Mouse (Mus musculus) hindbrain, postnatal 0 days (tissue): Measurements from ENCODE around the gene Fam89b. TPM values are rescaled to one million over a fixed set of nuclear protein-coding genes. Genes with fewer than 3 reads are reported as not detected.
A peak's percentile ranks its signal among the peaks of the same experiment; 100 is the strongest.

ENCODE experiments used
- ATAC-seq: fragments of 200-750 bp; cut with Nextera tagmentation; 2 replicates; pipeline ENCODE4 v1.8.0; 2017; ENCODE audit warnings: mild to moderate bottlenecking, moderate TSS enrichment, moderate library complexity
- DNase-seq: peaks from one replicate; pipeline ENCODE4 v3.0.0-alpha.2; 2015; ENCODE audit warnings: low spot score
- H3K27ac ChIP-seq: fragments of 300-500 bp; sonication (generic); 2 replicates; pipeline ENCODE4 v1.5.1; 2014; ENCODE audit warnings: mild to moderate bottlenecking
- H3K27me3 ChIP-seq: fragments of 300-500 bp; sonication (generic); 2 replicates; pipeline ENCODE4 v1.6.1; 2014; ENCODE audit warnings: low read length, mixed read lengths; ENCODE audit not compliant: insufficient read depth
- H3K36me3 ChIP-seq: fragments of 300-500 bp; sonication (generic); 2 replicates; pipeline ENCODE4 v1.6.1; 2014; ENCODE audit warnings: low read length, mixed read lengths; ENCODE audit not compliant: insufficient read depth
- H3K4me1 ChIP-seq: fragments of 300-500 bp; sonication (generic); 2 replicates; pipeline ENCODE4 v1.6.1; 2014; ENCODE audit warnings: antibody characterized with exemption, low read length, mixed read lengths; ENCODE audit not compliant: insufficient read depth
- H3K4me2 ChIP-seq: fragments of 300-500 bp; sonication (generic); 2 replicates; pipeline ENCODE4 v1.6.1; 2014; ENCODE audit warnings: low read depth, mild to moderate bottlenecking, low read length, moderate library complexity, mixed read lengths
- H3K4me3 ChIP-seq: fragments of 300-500 bp; sonication (generic); 2 replicates; pipeline ENCODE4 v1.5.1; 2014; ENCODE audit warnings: low read length
- H3K9ac ChIP-seq: fragments of 300-500 bp; sonication (generic); replicated peaks from 2 replicates; pipeline ENCODE4 v1.6.1; 2014; ENCODE audit warnings: mild to moderate bottlenecking, low read length, moderate library complexity, mixed read lengths
- H3K9me3 ChIP-seq: fragments of 300-500 bp; sonication (generic); 2 replicates; pipeline ENCODE4 v1.6.1; 2016; ENCODE audit warnings: low read length, mixed read lengths
- CTCF ChIP-seq: IDR thresholded peaks from 2 replicates; pipeline ENCODE4 v1.5.1; 2016; ENCODE audit warnings: antibody characterized with exemption, control low read depth, low read depth
- WGBS: fragments of 180-500 bp; shearing (Covaris S2); extraction: QIAGEN DNeasy Blood & Tissue Kit; methylation state at CpG from one replicate; pipeline ENCODE4 v1.1.7; 2014; 5-methylcytosine and 5-hydroxymethylcytosine counted together
- polyA plus RNA-seq: library from polyadenylated mRNA; unstranded; fragments of >200 nt; fragmentation: Nextera tagmentation; extraction: Ambion mirVana; gene quantifications from 2 replicates; pipeline ENCODE4 v1.2.1, GENCODE M21; 2015
- total RNA-seq: library from RNA; depleted of rRNA; stranded (reverse); fragments of >200 nt; gene quantifications from 2 replicates; pipeline ENCODE4 v1.2.3, GENCODE M21; 2014

Fam89b gene
- total and polyA plus RNA-seq, 2 experiments from 2014 or later: 140 to 188 TPM

DNA sequence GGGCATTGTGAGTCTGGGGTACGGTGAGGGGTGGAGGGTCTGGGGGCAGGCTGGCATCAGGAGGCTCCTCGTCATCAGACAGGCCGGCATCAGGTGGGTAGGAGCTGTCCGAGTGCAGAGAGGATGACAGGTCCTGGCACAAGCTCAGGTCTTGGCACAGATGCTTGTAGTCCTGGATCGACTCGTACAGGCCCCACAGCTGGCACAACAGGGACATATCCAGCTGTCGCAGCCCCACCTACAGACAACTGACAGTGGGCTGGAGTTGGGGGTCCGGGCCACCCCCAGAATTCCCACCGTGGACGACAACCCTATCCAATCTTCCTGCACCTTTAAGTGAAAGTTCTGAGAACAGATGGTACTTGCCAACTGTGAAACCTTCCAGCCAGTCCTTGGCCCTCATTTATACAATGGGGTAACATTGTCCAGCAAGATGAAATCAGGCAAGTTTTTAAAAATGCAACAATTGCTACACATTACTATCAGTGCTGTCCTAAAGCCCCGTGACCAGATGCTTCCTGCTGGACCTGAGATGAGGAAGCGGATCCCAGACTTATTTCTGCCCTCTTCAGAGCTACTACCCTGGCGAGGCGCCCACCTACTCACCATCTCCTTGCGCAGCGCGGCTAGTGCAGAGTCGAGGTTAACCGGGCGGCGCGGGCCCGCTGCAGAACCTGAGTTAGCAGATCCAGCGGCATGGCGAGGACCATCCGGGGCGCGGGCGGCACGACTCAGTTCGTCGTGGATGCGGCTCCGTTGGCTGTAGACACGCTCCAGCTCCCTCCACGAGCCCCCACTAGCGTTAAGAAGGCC lies 616 bp downstream of the Fam89b start:
- Histone ChIP-seq H3K36me3 (no peaks in the 10 kb centered on the region), H3K9ac (peak overlapping the region; percentile 98), H3K9me3 (no peaks in the 10 kb centered on the region), H3K4me3 (peak overlapping the region; percentile 97), H3K4me2 (peak overlapping the region; percentile 96), H3K4me1 (peaks cover 37% of the 10 kb centered on the region), H3K27ac (peak overlapping the region; percentile 96), H3K27me3 (no peaks in the 10 kb centered on the region)
- 3% methylated on average over 37 of the region's 37 CpGs for WGBS
- TF ChIP-seq CTCF: no peak
- DNase-seq (peak; percentile 75), ATAC-seq (peak; percentile 15)

DNA sequence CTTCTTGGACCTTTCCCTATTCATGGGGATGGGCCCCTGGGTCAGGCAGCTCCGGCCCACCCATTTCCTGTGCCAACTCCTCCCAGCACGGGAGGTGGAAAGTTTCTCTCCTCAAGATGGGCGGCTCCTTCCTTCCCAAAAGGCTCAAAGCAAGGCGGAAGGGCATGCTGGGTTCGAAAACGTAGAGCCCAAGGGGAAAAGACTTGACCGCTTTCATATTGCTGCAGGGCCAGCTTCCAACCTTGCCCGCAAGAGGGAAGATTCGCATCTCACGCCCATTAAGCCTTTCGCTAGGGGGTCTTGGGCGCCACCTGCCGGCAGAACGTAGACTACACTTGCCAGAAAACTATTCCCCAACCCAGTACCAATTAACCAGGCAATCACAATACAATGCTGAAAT lies 1.8 kb downstream of the Fam89b start:
- DNase-seq (peak; percentile 93), ATAC-seq (peak; percentile 30)
- WGBS: 3% methylated on average over 14 of the region's 14 CpGs
- peak overlapping the region; percentile 96 for H3K27ac ChIP-seq
- H3K9ac ChIP-seq: peak overlapping the region; percentile 98
- H3K4me2 ChIP-seq: peak overlapping the region; percentile 96
- peak overlapping the region; percentile 97 for H3K4me3 ChIP-seq
- TF ChIP-seq CTCF: peak; percentile 99
- H3K27me3 ChIP-seq: no peaks in the 10 kb centered on the region
- no peaks in the 10 kb centered on the region for H3K36me3 ChIP-seq
- H3K9me3 ChIP-seq: no peaks in the 10 kb centered on the region
- H3K4me1 ChIP-seq: peaks cover 37% of the 10 kb centered on the region

DNA sequence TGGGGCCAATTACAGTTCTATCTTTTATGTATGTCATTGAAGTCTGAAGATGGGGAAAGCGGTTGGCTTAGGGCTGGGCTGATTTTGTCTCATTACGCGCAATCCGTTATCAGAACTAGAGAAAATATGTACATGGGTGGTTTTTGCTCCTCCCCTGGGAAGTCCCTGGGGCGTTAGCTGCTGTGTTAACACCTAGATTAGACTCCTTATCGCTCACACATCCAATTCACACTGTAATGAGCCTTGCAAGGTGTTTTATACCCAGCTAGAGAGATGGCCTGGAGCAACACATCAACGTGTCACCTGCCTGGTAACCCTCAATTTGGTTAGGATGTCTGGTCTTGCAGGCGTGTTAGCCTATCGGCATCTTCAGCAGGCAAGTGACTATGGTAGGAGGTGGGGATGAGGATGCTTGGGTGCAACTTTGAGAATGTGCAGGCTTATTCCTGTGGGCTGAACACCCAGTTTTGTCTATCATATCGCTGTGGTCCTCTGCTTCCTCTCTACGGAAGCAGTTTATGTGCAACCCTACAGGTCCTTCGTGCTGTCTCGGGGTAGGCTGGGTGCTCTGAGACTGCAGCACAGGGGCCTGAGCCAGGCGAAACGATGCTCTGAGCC lies 2.4 kb downstream of the Fam89b start:
- Histone ChIP-seq H3K27me3 (no peaks in the 10 kb centered on the region), H3K4me1 (peaks cover 37% of the 10 kb centered on the region)
- 79% methylated on average over 15 of the region's 15 CpGs for WGBS

DNA sequence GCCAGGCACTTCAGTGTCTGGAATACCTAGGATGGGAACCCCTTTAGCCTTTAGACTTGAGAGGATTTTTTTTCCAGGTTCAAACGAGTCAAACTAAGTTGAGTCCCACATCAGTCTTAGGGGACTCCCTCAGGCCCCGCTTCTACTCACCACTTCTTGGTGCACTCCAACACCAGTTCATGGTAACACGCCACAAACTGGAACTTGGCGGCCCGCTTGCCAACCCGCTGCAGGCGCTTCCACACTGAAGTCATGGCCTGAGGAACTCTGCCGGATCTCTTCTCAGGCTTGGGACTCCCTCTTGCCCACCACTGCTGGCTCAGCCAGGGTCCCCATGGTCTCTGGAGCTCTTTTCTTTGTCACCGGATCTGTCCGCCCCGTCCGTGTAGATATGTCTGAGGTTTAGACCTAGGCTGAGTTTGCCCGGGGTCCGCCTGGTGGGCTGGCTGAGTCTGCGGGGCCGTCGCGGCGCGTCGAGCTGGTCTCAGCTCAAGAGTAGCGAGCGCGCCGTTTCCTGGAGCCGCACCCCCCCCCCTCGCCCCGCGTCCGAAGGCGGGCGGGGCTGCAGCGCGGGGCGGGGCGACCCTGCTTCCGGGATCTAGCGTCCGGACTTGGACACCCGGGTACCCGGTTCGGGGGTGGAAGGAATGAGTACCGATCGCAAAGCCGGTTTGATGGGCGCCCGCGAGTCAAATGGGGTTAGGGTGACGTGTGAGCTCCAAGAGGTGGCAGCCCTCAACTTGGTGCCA lies 3.5 kb downstream of the Fam89b start, which contains the start of gene Ehbp1l1:
TSS of gene Ehbp1l1 (minus strand) at position 551 of the 749 bp plus-strand sequence.
- Histone ChIP-seq H3K27me3 (no peaks in the 10 kb centered on the region), H3K4me3 (peak within 1 kb of the TSS; percentile 97), H3K36me3 (peaks cover 8% of the 10 kb centered on the region), H3K4me1 (peaks cover 32% of the 10 kb centered on the region), H3K9me3 (no peaks in the 10 kb centered on the region), H3K9ac (peak within 1 kb of the TSS; percentile 42), H3K27ac (peak within 1 kb of the TSS; percentile 36; the same call in 1 of the 2 replicates), H3K4me2 (peak within 1 kb of the TSS; percentile 96)
- 14% methylated on average over 49 of the region's 49 CpGs for WGBS
- ATAC-seq (no peak), DNase-seq (peak; percentile 52)
- no peak for TF ChIP-seq CTCF

More for the DNA sequence above, 2.4 kb downstream of the Fam89b start:
- ATAC-seq: no peak
- no peak for DNase-seq
- TF ChIP-seq CTCF: no peak
- Histone ChIP-seq H3K9ac (0 out of 2 replicates have a peak overlapping the region, but pooled peaks have one; percentile 22), H3K4me3 (peak overlapping the region; percentile 97), H3K9me3 (no peaks in the 10 kb centered on the region), H3K4me2 (peak overlapping the region; percentile 96), H3K36me3 (no peaks in the 10 kb centered on the region), H3K27ac (peak overlapping the region; percentile 36; the same call in 1 of the 2 replicates)

DNA sequence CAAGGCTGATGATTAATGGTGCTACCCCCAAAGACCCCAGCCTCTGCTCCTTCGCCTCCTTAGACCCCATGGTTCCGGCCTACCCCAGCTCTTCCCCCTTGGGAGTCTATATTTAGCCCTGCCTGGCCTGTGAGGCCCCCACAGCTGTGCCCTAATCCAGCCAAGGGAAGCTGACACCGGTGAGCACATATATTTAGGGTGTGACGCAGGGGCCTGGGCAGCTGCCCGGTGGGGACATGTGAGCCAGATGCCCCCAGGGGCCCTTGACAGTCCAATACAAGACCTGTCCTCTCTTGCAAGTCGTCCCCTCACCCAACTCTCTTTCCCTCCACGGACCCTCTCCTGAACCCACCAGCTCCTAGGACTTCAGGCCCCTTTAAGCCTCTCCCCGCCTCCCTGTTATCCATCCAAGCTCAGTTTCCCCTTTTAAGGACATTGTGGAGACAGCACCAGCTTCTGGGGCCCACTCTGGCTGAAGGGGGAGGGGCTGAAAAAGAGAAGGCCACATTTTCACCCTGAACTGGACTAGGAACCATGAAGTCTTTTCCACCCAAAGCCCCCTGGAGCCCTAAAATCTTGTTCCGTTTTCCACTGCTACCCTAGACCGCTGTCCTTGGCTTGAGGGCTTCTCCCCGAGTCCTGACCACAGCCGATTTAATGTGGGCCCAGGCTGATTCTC lies 4.3 kb downstream of the Fam89b start:
- Histone ChIP-seq H3K4me3 (no peak overlapping the region), H3K27me3 (no peaks in the 10 kb centered on the region), H3K27ac (no peak overlapping the region), H3K4me2 (peak overlapping the region; percentile 96), H3K9ac (peak overlapping the region; percentile 42; the same call in 1 of the 2 replicates), H3K4me1 (peaks cover 24% of the 10 kb centered on the region), H3K9me3 (no peaks in the 10 kb centered on the region), H3K36me3 (peaks cover 16% of the 10 kb centered on the region)
- 73% methylated on average over 12 of the region's 12 CpGs for WGBS
- ATAC-seq (no peak), DNase-seq (no peak)
- no peak for TF ChIP-seq CTCF

DNA sequence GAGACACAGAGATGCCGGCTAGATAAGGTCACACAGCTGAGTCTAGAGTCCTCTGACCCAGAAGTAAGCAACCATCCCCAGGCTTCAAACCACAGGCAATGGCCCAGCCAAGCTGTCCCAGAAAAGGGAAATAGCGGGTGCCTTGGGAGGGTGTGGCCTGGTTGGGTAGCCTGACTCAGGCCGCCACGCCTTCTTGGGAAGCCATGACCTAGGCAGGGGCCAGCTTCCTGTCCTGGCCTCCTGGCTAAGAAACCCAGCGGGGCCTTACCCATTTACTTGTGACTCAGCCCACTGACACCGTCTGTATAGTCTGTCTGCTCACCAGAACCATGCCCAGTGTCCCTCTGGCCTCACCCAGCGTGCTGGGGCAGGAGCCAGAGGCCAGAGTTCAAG lies 4.9 kb downstream of the Fam89b start:
- H3K4me3 ChIP-seq: no peak overlapping the region
- DNase-seq (no peak), ATAC-seq (no peak)
- TF ChIP-seq CTCF: no peak
- no peaks in the 10 kb centered on the region for H3K9me3 ChIP-seq
- H3K4me2 ChIP-seq: peak overlapping the region; percentile 96; the same call in 1 of the 2 replicates
- peaks cover 20% of the 10 kb centered on the region for H3K4me1 ChIP-seq
- WGBS: 83% methylated on average over 7 of the region's 7 CpGs
- no peaks in the 10 kb centered on the region for H3K27me3 ChIP-seq
- H3K27ac ChIP-seq: no peak overlapping the region
- peaks cover 22% of the 10 kb centered on the region for H3K36me3 ChIP-seq
- no peak overlapping the region for H3K9ac ChIP-seq
